In the genomic region with DNA sequence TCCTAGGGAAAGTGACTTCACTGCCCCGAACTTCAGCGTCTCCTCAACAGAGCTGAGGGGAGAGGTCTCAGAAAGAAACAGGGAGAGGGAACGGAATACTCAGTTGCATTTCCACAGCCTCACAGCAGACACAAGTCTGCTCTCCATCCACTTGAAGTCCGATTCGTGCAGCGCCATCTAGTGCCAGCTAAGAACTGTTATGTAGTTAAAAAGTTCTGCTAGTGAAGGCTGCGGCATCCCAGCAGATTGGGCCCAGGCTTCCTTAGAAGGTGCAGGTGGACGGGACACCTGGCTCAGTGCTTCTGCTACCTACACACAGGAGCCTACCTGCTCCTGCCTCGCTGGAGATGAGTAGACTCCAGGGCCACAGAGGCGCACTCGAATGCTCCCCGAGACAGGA, we compare ENCODE assay signal across 8 mouse cellular contexts. TPM values are rescaled to one million over a fixed set of nuclear protein-coding genes. Genes with fewer than 3 reads are reported as not detected.
DNase-seq lines count a peak whose midpoint lies in the region; ATAC-seq lines count a peak whose summit lies in the region.

No protein-coding gene starts in this region.

- peaks cover 23% of the 10 kb centered on the region for H3K27me3 ChIP-seq in lung, embryonic 15.5 days

- peak; percentile 70 to 72 for DNase-seq in left cerebral cortex, adult 18-20 months (ENCODE audit: low spot score in 2 of 2)
- no peak for DNase-seq in left cerebral cortex, adult 11 months (ENCODE audit: low spot score)
- peak; percentile 46 for DNase-seq in adrenal gland, postnatal 25 days
- DNase-seq in embryo, embryonic 11 days, result peak; percentile 82
- peak; percentile 25 for DNase-seq in induced T-regulatory cell, adult 2 months (ENCODE audit: low read depth)
- DNase-seq in right cerebral cortex, postnatal 14 days, result peak; percentile 76

- H3K9ac ChIP-seq in lung, embryonic 15.5 days, result no peak overlapping the region

- no peaks in the 10 kb centered on the region for H3K9me3 ChIP-seq in lung, embryonic 15.5 days

- H3K4me1 ChIP-seq in lung, embryonic 15.5 days, result peaks cover 6% of the 10 kb centered on the region

- 0 out of 2 replicates have a peak, but pooled peaks have one; percentile 16 for ATAC-seq in lung, embryonic 15.5 days (ENCODE audit: borderline replicate concordance, extremely low read depth, low FRiP score, low TSS enrichment)
- no peak for ATAC-seq in monocyte, adult 5-6 weeks (replicated peaks; ENCODE audit: insufficient number of reproducible peaks, low FRiP score, low TSS enrichment, poor library complexity, severe bottlenecking)

- WGBS in lung, embryonic 15.5 days, result 20% methylated on average over 12 of the region's 12 CpGs

- H3K36me3 ChIP-seq in lung, embryonic 15.5 days, result no peaks in the 10 kb centered on the region

- no peak overlapping the region for H3K27ac ChIP-seq in lung, embryonic 15.5 days

- H3K4me2 ChIP-seq in lung, embryonic 15.5 days, result no peak overlapping the region

- no peak overlapping the region for H3K4me3 ChIP-seq in lung, embryonic 15.5 days

RNA-seq across cellular contexts. Expression of a gene that starts 0.8 kb away (rescaled TPM):
- total RNA-seq in left cerebral cortex, adult 18-20 months (2021), result 100 to 1,000 TPM; 143 to 145 TPM
- total RNA-seq in adrenal gland, postnatal 25 days (2021), result 0.57 and 1.8 TPM in 2 replicates
- polyA plus RNA-seq in lung, embryonic 15.5 days (2015; fragmentation: Nextera tagmentation; extraction: Ambion mirVana), result 0.62 and 0.93 TPM in 2 replicates
- total RNA-seq in monocyte, adult 5-6 weeks (2017), result 62.1 to 93.8 TPM (median 74.6 TPM) in 3 replicates

RNA-seq across cellular contexts. Expression of a gene that starts 39.7 kb away (rescaled TPM):
- total RNA-seq in left cerebral cortex, adult 18-20 months (2021), result 10 to 100 TPM; 24.6 to 28.5 TPM
- total RNA-seq in adrenal gland, postnatal 25 days (2021), result 39.0 and 39.5 TPM in 2 replicates
- 18.6 and 20.3 TPM in 2 replicates for polyA plus RNA-seq in lung, embryonic 15.5 days (2015; fragmentation: Nextera tagmentation; extraction: Ambion mirVana)
- 12.2 to 24.3 TPM (median 13.7 TPM) in 3 replicates for total RNA-seq in monocyte, adult 5-6 weeks (2017)

Comparison
In these comparisons a context has a peak if more than half of its experiments do, and no peak if none do; other contexts are left out.
1. RNA of a gene that starts 0.8 kb away (total RNA-seq): 143 to 145 TPM in left cerebral cortex, adult 18-20 months and 62.1 to 93.8 TPM in monocyte, adult 5-6 weeks; 0.57 to 1.8 TPM in adrenal gland, postnatal 25 days; every median in the first group is over 10 times any median in the second.